Mouse (Mus musculus) brain, embryonic 14.5 days (tissue): ENCODE data around the gene Card10.

Source experiments
- CTCF ChIP-seq: fragments of 200-500 bp; IDR thresholded peaks from 2 replicates; pipeline ENCODE4 v1.5.1; 2012; ENCODE audit warnings: inconsistent platforms, mild to moderate bottlenecking, moderate library complexity, borderline replicate concordance; ENCODE audit not compliant: insufficient read depth, insufficient read length; ENCODE audit errors: extremely low read depth
- POLR2A ChIP-seq: fragments of 200-500 bp; IDR thresholded peaks from 2 replicates; pipeline ENCODE4 v1.6.1; 2012; ENCODE audit warnings: mild to moderate bottlenecking, inconsistent platforms, borderline replicate concordance; ENCODE audit not compliant: poor library complexity, insufficient read depth, insufficient read length, severe bottlenecking; ENCODE audit errors: extremely low read depth

- no peak for TF ChIP-seq POLR2A
- TF ChIP-seq CTCF: no peak
Observed at GRCm38 (mm10) chr15:78761112-78761511, 41.7 kb downstream of the Card10 start.
